Mouse (Mus musculus): ENCODE data around the gene Tnp2. TPM values are rescaled to one million over a fixed set of nuclear protein-coding genes. Genes with fewer than 3 reads are reported as not detected.

Tnp2 gene
- polyA plus RNA-seq, 1 experiment from 2014 or later = not detected

DNA sequence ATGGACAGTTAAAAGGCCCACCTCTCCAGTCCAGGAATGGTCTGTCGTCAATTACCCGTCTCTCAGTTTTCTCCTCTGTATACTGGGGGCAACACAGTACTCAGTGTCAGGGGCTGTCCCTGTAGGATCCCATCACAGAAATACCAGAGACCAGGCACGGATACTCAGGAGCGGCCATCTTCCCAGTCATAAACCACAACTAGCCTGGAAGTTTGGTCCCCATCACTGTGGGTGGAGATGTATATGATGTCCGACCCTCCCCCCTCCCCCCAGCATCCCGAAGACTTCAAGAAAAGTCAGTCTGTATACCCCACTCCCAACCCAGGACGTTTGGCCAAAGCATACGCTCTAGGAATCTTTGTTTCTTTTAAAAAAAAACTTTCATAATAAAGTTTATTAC is 5.0 kb downstream of the Tnp2 start:
- no peaks in the 10 kb centered on the region for H3K36me3 ChIP-seq (ENCODE audit: control insufficient read depth, insufficient read depth)
- no peak overlapping the region for H3K27ac ChIP-seq (ENCODE audit: low read depth, low read length)
- WGBS = 63% methylated on average over 8 of the region's 8 CpGs
- H3K4me2 ChIP-seq (replicated peaks; ENCODE audit: low read depth) = peak overlapping the region; percentile 100
- no peaks in the 10 kb centered on the region for H3K9me3 ChIP-seq (ENCODE audit: control insufficient read depth)
- H3K9ac ChIP-seq (ENCODE audit: low read depth, low read length) = no peak overlapping the region
- no peak for TF ChIP-seq CTCF (IDR thresholded peaks at IDR 0.05; ENCODE audit: low read depth)
- no peak overlapping the region; the same call in 1 of the 2 replicates for H3K4me3 ChIP-seq (ENCODE audit: low read depth, low read length)
- H3K4me1 ChIP-seq (replicated peaks; ENCODE audit: control insufficient read depth, insufficient read depth, low read length) = 0 out of 2 replicates have a peak, but pooled peaks cover 8% of the 10 kb centered on the region
- no peak for ATAC-seq
- H3K27me3 ChIP-seq (replicated peaks; ENCODE audit: control insufficient read depth, insufficient read depth, low read length) = no peaks in the 10 kb centered on the region

- Histone ChIP-seq H3K27ac (ENCODE audit: low read depth, low read length) (no peak overlapping the region), H3K4me3 (ENCODE audit: low read depth, low read length) (no peak overlapping the region), H3K27me3 (replicated peaks; ENCODE audit: control insufficient read depth, insufficient read depth, low read length) (no peaks in the 10 kb centered on the region), H3K9me3 (ENCODE audit: control insufficient read depth) (no peaks in the 10 kb centered on the region), H3K9ac (ENCODE audit: low read depth, low read length) (no peak overlapping the region), H3K4me2 (replicated peaks; ENCODE audit: low read depth) (0 out of 2 replicates have a peak overlapping the region, but pooled peaks have one; percentile 100), H3K36me3 (ENCODE audit: control insufficient read depth, insufficient read depth) (no peaks in the 10 kb centered on the region), H3K4me1 (replicated peaks; ENCODE audit: control insufficient read depth, insufficient read depth, low read length) (0 out of 2 replicates have a peak, but pooled peaks cover 8% of the 10 kb centered on the region)
- no peak for TF ChIP-seq CTCF (IDR thresholded peaks at IDR 0.05; ENCODE audit: low read depth)
- ATAC-seq = no peak
- 29% methylated on average over 1 of the region's 1 CpGs for WGBS
These were observed 5.4 kb downstream of the Tnp2 start for GRCm38 (mm10) chr16:10783152-10783434.

DNA sequence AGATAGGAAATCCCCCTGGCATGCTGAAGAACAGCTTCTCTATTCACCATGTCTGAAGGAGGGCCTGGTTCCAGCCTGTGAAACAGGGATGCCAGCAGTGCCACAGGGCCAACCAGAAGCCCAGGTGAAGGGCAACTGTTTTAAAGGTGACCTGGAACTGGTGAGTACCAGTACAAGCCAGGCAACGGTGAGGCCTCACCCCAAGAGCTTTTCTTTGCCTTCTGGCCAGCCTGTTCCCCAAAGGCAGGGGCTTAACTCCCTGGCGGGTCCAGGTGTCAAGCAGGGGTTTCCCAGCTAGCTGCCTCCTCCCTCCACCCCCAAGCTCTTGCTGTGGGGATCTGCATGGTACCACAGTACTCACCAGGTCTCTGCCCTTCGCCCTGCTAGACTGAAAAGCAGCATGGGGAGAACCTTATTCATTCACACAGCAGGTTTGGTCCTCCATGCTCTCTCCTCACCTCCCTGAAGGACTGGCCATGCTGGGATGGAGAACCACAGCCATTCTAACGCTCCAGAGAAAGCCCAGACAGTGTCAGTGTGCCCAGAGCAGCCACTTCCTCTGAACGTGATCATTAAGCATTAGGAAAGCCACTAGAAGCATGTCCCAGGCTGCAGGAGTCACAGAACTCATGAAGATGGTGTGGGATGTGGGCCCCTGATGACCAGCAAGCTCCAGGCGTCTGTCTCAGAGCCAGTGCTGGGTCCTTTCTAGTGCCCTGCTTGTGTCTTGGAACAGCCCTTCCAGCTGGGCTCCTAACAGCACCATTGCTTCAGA is 5.9 kb downstream of the Tnp2 start:
- WGBS = 69% methylated on average over 6 of the region's 6 CpGs
- Histone ChIP-seq H3K36me3 (ENCODE audit: control insufficient read depth, insufficient read depth) (no peaks in the 10 kb centered on the region), H3K4me2 (replicated peaks; ENCODE audit: low read depth) (0 out of 2 replicates have a peak overlapping the region, but pooled peaks have one; percentile 100), H3K27ac (ENCODE audit: low read depth, low read length) (no peak overlapping the region), H3K9me3 (ENCODE audit: control insufficient read depth) (no peaks in the 10 kb centered on the region), H3K27me3 (replicated peaks; ENCODE audit: control insufficient read depth, insufficient read depth, low read length) (no peaks in the 10 kb centered on the region), H3K4me3 (ENCODE audit: low read depth, low read length) (no peak overlapping the region), H3K9ac (ENCODE audit: low read depth, low read length) (peak overlapping the region; percentile 17; the same call in 1 of the 2 replicates), H3K4me1 (replicated peaks; ENCODE audit: control insufficient read depth, insufficient read depth, low read length) (0 out of 2 replicates have a peak, but pooled peaks cover 8% of the 10 kb centered on the region)
- TF ChIP-seq CTCF (IDR thresholded peaks at IDR 0.05; ENCODE audit: low read depth) = no peak
- ATAC-seq = no peak

DNA sequence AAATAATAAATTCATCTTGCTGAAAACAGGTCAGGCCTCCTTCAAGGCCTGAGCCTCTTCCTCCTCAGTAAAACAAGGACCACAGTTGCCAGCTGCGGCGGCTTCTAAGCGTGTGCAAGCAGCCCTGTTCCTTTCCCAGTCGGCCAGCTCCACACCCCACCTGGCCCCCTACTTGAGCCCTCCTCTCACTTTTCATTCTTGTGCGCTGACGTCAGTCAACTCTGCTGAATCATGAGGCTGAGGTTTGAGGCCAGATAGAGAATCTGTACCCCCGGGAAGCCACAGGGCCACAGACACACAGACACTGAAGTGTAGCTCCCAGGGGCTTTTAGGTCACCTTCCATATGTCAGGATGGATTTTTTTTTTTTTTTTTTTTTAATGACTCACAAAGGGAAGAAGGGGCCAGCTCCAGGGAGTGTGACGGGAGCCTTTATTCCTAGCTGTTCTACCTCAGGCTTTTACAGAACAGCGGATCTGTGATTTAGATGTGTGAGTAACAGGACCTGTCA is 6.5 kb downstream of the Tnp2 start:
- H3K36me3 ChIP-seq (ENCODE audit: control insufficient read depth, insufficient read depth) = no peaks in the 10 kb centered on the region
- H3K4me2 ChIP-seq (replicated peaks; ENCODE audit: low read depth) = no peak overlapping the region
- TF ChIP-seq CTCF (IDR thresholded peaks at IDR 0.05; ENCODE audit: low read depth) = no peak
- no peak overlapping the region for H3K4me3 ChIP-seq (ENCODE audit: low read depth, low read length)
- no peak overlapping the region for H3K9ac ChIP-seq (ENCODE audit: low read depth, low read length)
- H3K27ac ChIP-seq (ENCODE audit: low read depth, low read length) = no peak overlapping the region
- WGBS = 70% methylated on average over 9 of the region's 9 CpGs
- H3K9me3 ChIP-seq (ENCODE audit: control insufficient read depth) = no peaks in the 10 kb centered on the region
- H3K4me1 ChIP-seq (replicated peaks; ENCODE audit: control insufficient read depth, insufficient read depth, low read length) = 0 out of 2 replicates have a peak, but pooled peaks cover 8% of the 10 kb centered on the region
- no peaks in the 10 kb centered on the region for H3K27me3 ChIP-seq (replicated peaks; ENCODE audit: control insufficient read depth, insufficient read depth, low read length)
- ATAC-seq = no peak

- H3K9ac ChIP-seq (ENCODE audit: low read depth, low read length) = no peak overlapping the region
- no peak overlapping the region for H3K4me3 ChIP-seq (ENCODE audit: low read depth, low read length)
- no peak for TF ChIP-seq CTCF (IDR thresholded peaks at IDR 0.05; ENCODE audit: low read depth)
- H3K27me3 ChIP-seq (replicated peaks; ENCODE audit: control insufficient read depth, insufficient read depth, low read length) = no peaks in the 10 kb centered on the region
- WGBS = 78% methylated on average over 5 of the region's 5 CpGs
- H3K9me3 ChIP-seq (ENCODE audit: control insufficient read depth) = no peaks in the 10 kb centered on the region
- ATAC-seq = no peak
- H3K4me1 ChIP-seq (replicated peaks; ENCODE audit: control insufficient read depth, insufficient read depth, low read length) = 0 out of 2 replicates have a peak, but pooled peaks cover 8% of the 10 kb centered on the region
- H3K27ac ChIP-seq (ENCODE audit: low read depth, low read length) = no peak overlapping the region
- H3K4me2 ChIP-seq (replicated peaks; ENCODE audit: low read depth) = no peak overlapping the region
- H3K36me3 ChIP-seq (ENCODE audit: control insufficient read depth, insufficient read depth) = no peaks in the 10 kb centered on the region
These were observed 7.8 kb downstream of the Tnp2 start for GRCm38 (mm10) chr16:10780631-10781120.

DNA sequence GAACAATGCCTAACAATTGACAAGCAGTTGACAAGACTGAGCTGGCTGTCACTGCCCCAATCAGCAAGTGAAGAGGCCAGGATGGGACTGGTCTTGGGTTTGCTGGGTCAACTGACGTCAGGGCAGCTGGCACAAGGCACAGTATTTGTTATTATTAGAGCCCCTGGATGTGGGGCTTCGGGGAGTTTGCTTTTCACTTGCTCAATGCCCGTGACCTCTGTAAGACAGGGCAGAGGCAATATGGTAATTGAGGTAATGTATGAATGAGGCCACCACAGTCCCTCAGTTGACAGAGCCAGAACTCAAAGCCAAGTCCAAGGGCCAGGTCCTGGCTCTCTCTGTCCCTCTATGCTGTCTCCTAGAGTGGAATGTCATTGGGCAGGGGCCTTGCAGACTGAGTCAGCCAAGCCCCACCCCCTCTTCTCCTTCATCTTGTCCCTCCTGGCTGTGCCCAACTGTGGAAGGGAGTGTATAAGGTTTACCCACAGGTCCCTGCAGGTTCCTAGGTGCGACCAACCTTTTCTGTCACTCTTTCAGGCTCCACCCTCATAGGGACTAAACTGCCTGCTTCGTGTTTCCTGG is 10.8 kb downstream of the Tnp2 start:
- Histone ChIP-seq H3K9me3 (ENCODE audit: control insufficient read depth) (no peaks in the 10 kb centered on the region), H3K4me2 (replicated peaks; ENCODE audit: low read depth) (no peak overlapping the region), H3K4me3 (ENCODE audit: low read depth, low read length) (no peak overlapping the region), H3K9ac (ENCODE audit: low read depth, low read length) (no peak overlapping the region), H3K27me3 (replicated peaks; ENCODE audit: control insufficient read depth, insufficient read depth, low read length) (no peaks in the 10 kb centered on the region), H3K27ac (ENCODE audit: low read depth, low read length) (no peak overlapping the region), H3K36me3 (ENCODE audit: control insufficient read depth, insufficient read depth) (no peaks in the 10 kb centered on the region), H3K4me1 (replicated peaks; ENCODE audit: control insufficient read depth, insufficient read depth, low read length) (no peaks in the 10 kb centered on the region)
- TF ChIP-seq CTCF (IDR thresholded peaks at IDR 0.05; ENCODE audit: low read depth) = no peak
- 74% methylated on average over 5 of the region's 5 CpGs for WGBS
- no peak for ATAC-seq

Measured in intestine, postnatal 0 days (tissue).